Mouse (Mus musculus): ENCODE results near the gene Cldn3. TPM values are rescaled to one million over a fixed set of nuclear protein-coding genes. Genes with fewer than 3 reads are reported as not detected.
A peak's percentile ranks its signal among the peaks of the same experiment; 100 is the strongest.
"Not testable (repeated sequence)": the region's sequence is repeated elsewhere in the genome, so short reads cannot be mapped to it uniquely, and the experiment has no call there.

The Cldn3 gene
- 69.7 and 71.2 TPM in 2 replicates for polyA plus RNA-seq (2014; fragmentation: Nextera tagmentation; extraction: Ambion mirVana)

GRCm38 (mm10) chr5:134985633-134986297 lies at the start of gene Cldn3:
TSS of gene Cldn3 (plus strand) at chr5:134986214.
- no peaks in the 10 kb centered on the region for H3K36me3 ChIP-seq (ENCODE audit: control insufficient read depth, insufficient read depth, low read length)
- peaks cover 29% of the 10 kb centered on the region for H3K27me3 ChIP-seq (ENCODE audit: control insufficient read depth, insufficient read depth, low read length)
- 1% methylated on average over 25 of the region's 25 CpGs for WGBS
- peak within 1 kb of the TSS; percentile 46 for H3K4me2 ChIP-seq (replicated peaks; ENCODE audit: low read depth, low read length)
- peaks cover 15% of the 10 kb centered on the region; the same call in 1 of the 2 replicates for H3K4me1 ChIP-seq (ENCODE audit: control insufficient read depth, insufficient read depth, low read length)
- no peaks in the 10 kb centered on the region for H3K9me3 ChIP-seq (ENCODE audit: control insufficient read depth, low read depth, low read length)
- peak within 1 kb of the TSS; percentile 83 for H3K27ac ChIP-seq (ENCODE audit: low read length)
- H3K4me3 ChIP-seq (ENCODE audit: low read depth, low read length) = peak within 1 kb of the TSS; percentile 37
- peak within 1 kb of the TSS; percentile 42 for H3K9ac ChIP-seq (replicated peaks; ENCODE audit: low read depth, low read length)
- ATAC-seq (ENCODE audit: insufficient number of reproducible peaks, insufficient read depth, low FRiP score, low read depth) = peak; percentile 91

GRCm38 (mm10) chr5:134936626-134937185 lies 49.3 kb upstream of the Cldn3 start:
- Histone ChIP-seq H3K9ac (replicated peaks; ENCODE audit: low read depth, low read length) (no peak overlapping the region), H3K4me2 (replicated peaks; ENCODE audit: low read depth, low read length) (no peak overlapping the region), H3K36me3 (ENCODE audit: control insufficient read depth, insufficient read depth, low read length) (no peaks in the 10 kb centered on the region), H3K27me3 (ENCODE audit: control insufficient read depth, insufficient read depth, low read length) (no peaks in the 10 kb centered on the region), H3K4me1 (ENCODE audit: control insufficient read depth, insufficient read depth, low read length) (no peaks in the 10 kb centered on the region; the same call in 1 of the 2 replicates), H3K9me3 (ENCODE audit: control insufficient read depth, low read depth, low read length) (no peaks in the 10 kb centered on the region), H3K4me3 (ENCODE audit: low read depth, low read length) (no peak overlapping the region), H3K27ac (ENCODE audit: low read length) (peak overlapping the region; percentile 27; the same call in 1 of the 2 replicates)
- ATAC-seq (ENCODE audit: insufficient number of reproducible peaks, insufficient read depth, low FRiP score, low read depth) = no peak
- 75% methylated on average over 6 of the region's 6 CpGs for WGBS

GRCm38 (mm10) chr5:134939069-134939468 lies 46.9 kb upstream of the Cldn3 start:
- no peak overlapping the region for H3K4me2 ChIP-seq (replicated peaks; ENCODE audit: low read depth, low read length)
- no peaks in the 10 kb centered on the region for H3K36me3 ChIP-seq (ENCODE audit: control insufficient read depth, insufficient read depth, low read length)
- ATAC-seq (ENCODE audit: insufficient number of reproducible peaks, insufficient read depth, low FRiP score, low read depth) = no peak
- no peaks in the 10 kb centered on the region for H3K27me3 ChIP-seq (ENCODE audit: control insufficient read depth, insufficient read depth, low read length)
- WGBS = 79% methylated on average over 3 of the region's 3 CpGs
- H3K9ac ChIP-seq (replicated peaks; ENCODE audit: low read depth, low read length) = no peak overlapping the region
- no peak overlapping the region for H3K27ac ChIP-seq (ENCODE audit: low read length)
- H3K9me3 ChIP-seq (ENCODE audit: control insufficient read depth, low read depth, low read length) = no peaks in the 10 kb centered on the region
- no peaks in the 10 kb centered on the region; the same call in 1 of the 2 replicates for H3K4me1 ChIP-seq (ENCODE audit: control insufficient read depth, insufficient read depth, low read length)
- no peak overlapping the region for H3K4me3 ChIP-seq (ENCODE audit: low read depth, low read length)

GRCm38 (mm10) chr5:134939554-134939953 lies 46.5 kb upstream of the Cldn3 start:
- not testable (repeated sequence) for H3K9ac ChIP-seq (replicated peaks; ENCODE audit: low read depth, low read length); H3K27ac ChIP-seq (ENCODE audit: low read length); H3K4me1 ChIP-seq (ENCODE audit: control insufficient read depth, insufficient read depth, low read length); H3K4me2 ChIP-seq (replicated peaks; ENCODE audit: low read depth, low read length); H3K36me3 ChIP-seq (ENCODE audit: control insufficient read depth, insufficient read depth, low read length); ATAC-seq (ENCODE audit: insufficient number of reproducible peaks, insufficient read depth, low FRiP score, low read depth); H3K4me3 ChIP-seq (ENCODE audit: low read depth, low read length); H3K9me3 ChIP-seq (ENCODE audit: control insufficient read depth, low read depth, low read length); H3K27me3 ChIP-seq (ENCODE audit: control insufficient read depth, insufficient read depth, low read length)
- 78% methylated on average over 3 of the region's 7 CpGs for WGBS

GRCm38 (mm10) chr5:134941472-134942209 lies 44.4 kb upstream of the Cldn3 start:
- Histone ChIP-seq H3K9me3 (ENCODE audit: control insufficient read depth, low read depth, low read length) (no peaks in the 10 kb centered on the region), H3K9ac (replicated peaks; ENCODE audit: low read depth, low read length) (no peak overlapping the region), H3K4me2 (replicated peaks; ENCODE audit: low read depth, low read length) (no peak overlapping the region), H3K36me3 (ENCODE audit: control insufficient read depth, insufficient read depth, low read length) (no peaks in the 10 kb centered on the region), H3K4me1 (ENCODE audit: control insufficient read depth, insufficient read depth, low read length) (no peaks in the 10 kb centered on the region; the same call in 1 of the 2 replicates), H3K27ac (ENCODE audit: low read length) (0 out of 2 replicates have a peak overlapping the region, but pooled peaks have one; percentile 15), H3K27me3 (ENCODE audit: control insufficient read depth, insufficient read depth, low read length) (0 out of 2 replicates have a peak, but pooled peaks cover 5% of the 10 kb centered on the region), H3K4me3 (ENCODE audit: low read depth, low read length) (no peak overlapping the region)
- no peak for ATAC-seq (ENCODE audit: insufficient number of reproducible peaks, insufficient read depth, low FRiP score, low read depth)
- WGBS = 64% methylated on average over 14 of the region's 14 CpGs

GRCm38 (mm10) chr5:134942740-134943139 lies 43.3 kb upstream of the Cldn3 start:
- 73% methylated on average over 2 of the region's 2 CpGs for WGBS
- H3K9me3 ChIP-seq (ENCODE audit: control insufficient read depth, low read depth, low read length) = no peaks in the 10 kb centered on the region

GRCm38 (mm10) chr5:134944179-134944578 lies 41.8 kb upstream of the Cldn3 start:
- ATAC-seq (ENCODE audit: insufficient number of reproducible peaks, insufficient read depth, low FRiP score, low read depth) = no peak
- WGBS = 63% methylated on average over 5 of the region's 5 CpGs
- H3K4me1 ChIP-seq (ENCODE audit: control insufficient read depth, insufficient read depth, low read length) = peaks cover 7% of the 10 kb centered on the region; the same call in 1 of the 2 replicates
- no peak overlapping the region; the same call in 1 of the 2 replicates for H3K27ac ChIP-seq (ENCODE audit: low read length)
- no peaks in the 10 kb centered on the region for H3K36me3 ChIP-seq (ENCODE audit: control insufficient read depth, insufficient read depth, low read length)
- H3K4me2 ChIP-seq (replicated peaks; ENCODE audit: low read depth, low read length) = peak overlapping the region; percentile 37
- H3K9me3 ChIP-seq (ENCODE audit: control insufficient read depth, low read depth, low read length) = no peaks in the 10 kb centered on the region
- peak overlapping the region; percentile 44; the same call in 1 of the 2 replicates for H3K4me3 ChIP-seq (ENCODE audit: low read depth, low read length)
- peaks cover 8% of the 10 kb centered on the region; the same call in 1 of the 2 replicates for H3K27me3 ChIP-seq (ENCODE audit: control insufficient read depth, insufficient read depth, low read length)
- no peak overlapping the region for H3K9ac ChIP-seq (replicated peaks; ENCODE audit: low read depth, low read length)

More at GRCm38 (mm10) chr5:134942740-134943139, 43.3 kb upstream of the Cldn3 start:
- Histone ChIP-seq H3K4me3 (ENCODE audit: low read depth, low read length) (no peak overlapping the region), H3K4me1 (ENCODE audit: control insufficient read depth, insufficient read depth, low read length) (peaks cover 5% of the 10 kb centered on the region; the same call in 1 of the 2 replicates), H3K27me3 (ENCODE audit: control insufficient read depth, insufficient read depth, low read length) (peaks cover 8% of the 10 kb centered on the region; the same call in 1 of the 2 replicates), H3K27ac (ENCODE audit: low read length) (no peak overlapping the region), H3K9ac (replicated peaks; ENCODE audit: low read depth, low read length) (no peak overlapping the region), H3K4me2 (replicated peaks; ENCODE audit: low read depth, low read length) (no peak overlapping the region), H3K36me3 (ENCODE audit: control insufficient read depth, insufficient read depth, low read length) (no peaks in the 10 kb centered on the region)
- ATAC-seq (ENCODE audit: insufficient number of reproducible peaks, insufficient read depth, low FRiP score, low read depth) = no peak

GRCm38 (mm10) chr5:134945266-134945959 lies 40.6 kb upstream of the Cldn3 start:
- ATAC-seq (ENCODE audit: insufficient number of reproducible peaks, insufficient read depth, low FRiP score, low read depth) = no peak
- Histone ChIP-seq H3K27ac (ENCODE audit: low read length) (peak overlapping the region; percentile 87), H3K4me1 (ENCODE audit: control insufficient read depth, insufficient read depth, low read length) (peaks cover 7% of the 10 kb centered on the region; the same call in 1 of the 2 replicates), H3K4me3 (ENCODE audit: low read depth, low read length) (peak overlapping the region; percentile 44), H3K4me2 (replicated peaks; ENCODE audit: low read depth, low read length) (peak overlapping the region; percentile 37), H3K27me3 (ENCODE audit: control insufficient read depth, insufficient read depth, low read length) (peaks cover 8% of the 10 kb centered on the region; the same call in 1 of the 2 replicates), H3K9ac (replicated peaks; ENCODE audit: low read depth, low read length) (peak overlapping the region; percentile 64), H3K9me3 (ENCODE audit: control insufficient read depth, low read depth, low read length) (no peaks in the 10 kb centered on the region), H3K36me3 (ENCODE audit: control insufficient read depth, insufficient read depth, low read length) (no peaks in the 10 kb centered on the region)
- WGBS = 41% methylated on average over 18 of the region's 19 CpGs
